Mouse (Mus musculus) bone marrow, adult 2 months (tissue): Measurements from ENCODE around the gene Crkl.

Experiments used
- CTCF ChIP-seq: fragments of 200-500 bp; IDR thresholded peaks from 2 replicates; pipeline ENCODE4 v1.5.1; 2011; ENCODE audit warnings: low read length, control low read depth; ENCODE audit not compliant: control insufficient read depth, insufficient read depth
- POLR2A ChIP-seq: fragments of 200-500 bp; IDR thresholded peaks from 2 replicates; pipeline ENCODE4 v1.6.1; 2011; ENCODE audit warnings: low read depth, mild to moderate bottlenecking, control low read depth, low read length, borderline replicate concordance; ENCODE audit not compliant: control insufficient read depth

GRCm38 (mm10) chr16:17499249-17499883 is 47.6 kb downstream of the Crkl start:
- TF ChIP-seq CTCF = no peak
- no peak for TF ChIP-seq POLR2A
